Mouse (Mus musculus) myocyte (in vitro differentiated cells): ENCODE results near the gene Gm20388.
A peak's percentile ranks its signal among the peaks of the same experiment; 100 is the strongest.

ENCODE experiments used
- CEBPB ChIP-seq: IDR thresholded peaks from 2 replicates; pipeline ENCODE4 v1.6.1; 2011; ENCODE audit warnings: mild to moderate bottlenecking, moderate library complexity; ENCODE audit not compliant: poor library complexity, insufficient read depth, severe bottlenecking
- MYOD1 ChIP-seq, 3 experiments: IDR thresholded peaks; one replicate each; pipeline ENCODE4 v1.6.1; 2011; ENCODE audit warnings: control low read depth in 2 of 3, low read depth in 2 of 3, mild to moderate bottlenecking in 2 of 3, moderate library complexity in 1 of 3; ENCODE audit not compliant: insufficient read length in 2 of 3, control insufficient read depth in 1 of 3
- POLR2A ChIP-seq: IDR thresholded peaks from one replicate; pipeline ENCODE4 v1.6.1; 2011; ENCODE audit warnings: low read depth, mild to moderate bottlenecking, control low read depth, moderate library complexity; ENCODE audit not compliant: insufficient read length
- REST ChIP-seq: IDR thresholded peaks from one replicate; pipeline ENCODE4 v1.6.1; 2011; ENCODE audit warnings: mild to moderate bottlenecking, control low read depth, moderate library complexity; ENCODE audit not compliant: insufficient read depth, insufficient read length

DNA sequence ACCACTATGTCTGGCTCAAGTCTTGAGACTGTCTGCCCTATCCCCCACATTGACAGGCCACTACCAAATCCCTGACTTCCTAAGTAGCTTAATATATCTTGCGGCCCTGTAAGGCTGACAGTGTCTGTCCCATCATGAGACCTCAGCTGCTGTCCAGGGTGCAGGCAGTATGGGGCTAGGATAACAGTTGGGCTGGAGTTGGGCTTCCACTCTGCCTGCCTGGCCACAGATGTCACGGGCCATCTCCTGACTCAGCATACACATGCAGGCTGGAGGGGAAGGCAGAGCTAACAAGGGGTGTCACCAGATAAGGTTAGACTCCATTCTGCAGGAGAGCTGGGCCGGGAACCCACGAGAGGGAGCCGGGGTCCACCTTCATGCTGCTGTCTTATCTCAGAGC, 3596.5 kb downstream of the Gm20388 start:
- peak in 2 of 3 experiments; percentile 74 to 93 for TF ChIP-seq MYOD1 (IDR thresholded peaks at IDR 0.05; ENCODE audit: control insufficient read depth in 1 of 3, insufficient read length in 2 of 3, low read depth in 2 of 3)
- TF ChIP-seq POLR2A = no peak
- no peak for TF ChIP-seq CEBPB
- no peak for TF ChIP-seq REST
